Mouse (Mus musculus) hindbrain, embryonic 15.5 days (tissue): Measurements from ENCODE around the gene Wee1. TPM values are rescaled to one million over a fixed set of nuclear protein-coding genes. Genes with fewer than 3 reads are reported as not detected.
"Not testable (repeated sequence)": the region's sequence is repeated elsewhere in the genome, so short reads cannot be mapped to it uniquely, and the experiment has no call there.

Experiments used
- ATAC-seq: fragments of 200-750 bp; cut with Nextera tagmentation; 2 replicates; pipeline ENCODE4 v1.8.0; 2017; ENCODE audit warnings: low read depth, moderate number of reproducible peaks, moderate TSS enrichment; ENCODE audit not compliant: low FRiP score
- H3K27ac ChIP-seq: fragments of 300-500 bp; sonication (generic); replicated peaks from 2 replicates; pipeline ENCODE4 v1.5.1; 2015; ENCODE audit warnings: mild to moderate bottlenecking, inconsistent platforms
- H3K27me3 ChIP-seq: fragments of 300-500 bp; sonication (generic); 2 replicates; pipeline ENCODE4 v1.6.1; 2015; ENCODE audit warnings: control low read depth, inconsistent platforms
- H3K36me3 ChIP-seq: fragments of 300-500 bp; sonication (generic); 2 replicates; pipeline ENCODE4 v1.6.1; 2015; ENCODE audit warnings: control low read depth, inconsistent platforms
- H3K4me1 ChIP-seq: fragments of 300-500 bp; sonication (generic); replicated peaks from 2 replicates; pipeline ENCODE4 v1.6.1; 2015; ENCODE audit warnings: control low read depth, inconsistent platforms
- H3K4me2 ChIP-seq: fragments of 300-500 bp; sonication (generic); 2 replicates; pipeline ENCODE4 v1.6.1; 2015; ENCODE audit warnings: moderate library complexity, mild to moderate bottlenecking, inconsistent platforms
- H3K4me3 ChIP-seq: fragments of 300-500 bp; sonication (generic); 2 replicates; pipeline ENCODE4 v1.5.1; 2015; ENCODE audit warnings: mild to moderate bottlenecking, inconsistent platforms
- H3K9ac ChIP-seq: fragments of 300-500 bp; sonication (generic); 2 replicates; pipeline ENCODE4 v1.6.1; 2015; ENCODE audit warnings: inconsistent platforms
- H3K9me3 ChIP-seq: fragments of 300-500 bp; sonication (generic); 2 replicates; pipeline ENCODE4 v1.6.1; 2016; ENCODE audit warnings: control low read depth, inconsistent platforms
- WGBS: fragments of 180-500 bp; shearing (Covaris S2); methylation state at CpG from one replicate; pipeline ENCODE4 v1.1.7; 2015; 5-methylcytosine and 5-hydroxymethylcytosine counted together
- polyA plus RNA-seq: library from polyadenylated mRNA; unstranded; fragments of >200 nt; fragmentation: Nextera tagmentation; extraction: Ambion mirVana; gene quantifications from 2 replicates; pipeline ENCODE4 v1.2.1, GENCODE M21; 2015

Gene Wee1
- polyA plus RNA-seq, 1 experiment from 2014 or later, result 7.9 TPM

GRCm38 (mm10) chr7:110108524-110108923 lies 13.3 kb upstream of the Wee1 start:
- not testable (repeated sequence) for H3K36me3 ChIP-seq, H3K9me3 ChIP-seq, H3K9ac ChIP-seq, H3K27ac ChIP-seq, H3K4me2 ChIP-seq, H3K4me1 ChIP-seq, ATAC-seq, H3K4me3 ChIP-seq, H3K27me3 ChIP-seq
- 93% methylated on average over 3 of the region's 3 CpGs for WGBS

- Histone ChIP-seq H3K4me1 (peaks cover 3% of the 10 kb centered on the region; the same call in 1 of the 2 replicates), H3K9me3 (no peaks in the 10 kb centered on the region), H3K36me3 (no peaks in the 10 kb centered on the region), H3K4me3 (no peak overlapping the region), H3K9ac (no peak overlapping the region), H3K4me2 (peak overlapping the region; percentile 19), H3K27me3 (no peaks in the 10 kb centered on the region), H3K27ac (no peak overlapping the region)
- WGBS, result 23% methylated on average over 11 of the region's 11 CpGs
- no peak for ATAC-seq
Measured at GRCm38 (mm10) chr7:110108967-110109610, 12.8 kb upstream of the Wee1 start.

GRCm38 (mm10) chr7:110110061-110110656 lies 11.7 kb upstream of the Wee1 start:
- Histone ChIP-seq H3K9me3 (no peaks in the 10 kb centered on the region), H3K27me3 (no peaks in the 10 kb centered on the region), H3K36me3 (no peaks in the 10 kb centered on the region), H3K9ac (no peak overlapping the region), H3K4me2 (no peak overlapping the region), H3K4me3 (no peak overlapping the region), H3K27ac (no peak overlapping the region), H3K4me1 (peaks cover 3% of the 10 kb centered on the region; the same call in 1 of the 2 replicates)
- WGBS, result 49% methylated on average over 4 of the region's 4 CpGs
- ATAC-seq, result no peak

- H3K9ac ChIP-seq, result no peak overlapping the region
- no peaks in the 10 kb centered on the region for H3K36me3 ChIP-seq
- 83% methylated on average over 5 of the region's 5 CpGs for WGBS
- no peaks in the 10 kb centered on the region for H3K4me1 ChIP-seq
- no peak overlapping the region for H3K27ac ChIP-seq
- no peak for ATAC-seq
- H3K4me3 ChIP-seq, result no peak overlapping the region
- no peak overlapping the region for H3K4me2 ChIP-seq
- no peaks in the 10 kb centered on the region for H3K9me3 ChIP-seq
- no peaks in the 10 kb centered on the region for H3K27me3 ChIP-seq
Measured at GRCm38 (mm10) chr7:110114699-110115098, 7.1 kb upstream of the Wee1 start.

- Histone ChIP-seq H3K4me3 (no peak overlapping the region), H3K9me3 (no peaks in the 10 kb centered on the region), H3K27ac (no peak overlapping the region), H3K36me3 (no peaks in the 10 kb centered on the region), H3K4me2 (no peak overlapping the region), H3K4me1 (peaks cover 5% of the 10 kb centered on the region), H3K27me3 (no peaks in the 10 kb centered on the region), H3K9ac (no peak overlapping the region)
- 15% methylated on average over 1 of the region's 1 CpGs for WGBS
- ATAC-seq, result no peak
Measured at GRCm38 (mm10) chr7:110116731-110117291, 5.0 kb upstream of the Wee1 start.

GRCm38 (mm10) chr7:110118448-110118847 lies 3.4 kb upstream of the Wee1 start:
- Histone ChIP-seq H3K9me3 (no peaks in the 10 kb centered on the region), H3K4me1 (peaks cover 11% of the 10 kb centered on the region)
- WGBS, result 90% methylated on average over 2 of the region's 2 CpGs

GRCm38 (mm10) chr7:110120157-110120784 lies 1.6 kb upstream of the Wee1 start:
- 85% methylated on average over 2 of the region's 2 CpGs for WGBS
- Histone ChIP-seq H3K9ac (no peak overlapping the region), H3K36me3 (no peaks in the 10 kb centered on the region), H3K4me3 (no peak overlapping the region), H3K4me2 (no peak overlapping the region), H3K9me3 (no peaks in the 10 kb centered on the region), H3K27me3 (no peaks in the 10 kb centered on the region), H3K27ac (no peak overlapping the region), H3K4me1 (peaks cover 15% of the 10 kb centered on the region)
- no peak for ATAC-seq

More at GRCm38 (mm10) chr7:110118448-110118847, 3.4 kb upstream of the Wee1 start:
- no peak overlapping the region for H3K27ac ChIP-seq
- H3K4me2 ChIP-seq, result no peak overlapping the region
- H3K27me3 ChIP-seq, result no peaks in the 10 kb centered on the region
- no peaks in the 10 kb centered on the region for H3K36me3 ChIP-seq
- ATAC-seq, result no peak
- H3K9ac ChIP-seq, result no peak overlapping the region
- H3K4me3 ChIP-seq, result no peak overlapping the region

- Histone ChIP-seq H3K9me3 (no peaks in the 10 kb centered on the region), H3K27ac (0 out of 2 replicates have a peak overlapping the region, but pooled peaks have one; percentile 63), H3K27me3 (no peaks in the 10 kb centered on the region), H3K36me3 (no peaks in the 10 kb centered on the region), H3K4me1 (peaks cover 15% of the 10 kb centered on the region), H3K4me2 (peak overlapping the region; percentile 89), H3K4me3 (peak overlapping the region; percentile 70), H3K9ac (peak overlapping the region; percentile 58)
- WGBS, result 3% methylated on average over 9 of the region's 9 CpGs
- no peak for ATAC-seq
Measured at GRCm38 (mm10) chr7:110121162-110121515, 707 bp upstream of the Wee1 start.

- ATAC-seq, result no peak
- Histone ChIP-seq H3K4me1 (peaks cover 15% of the 10 kb centered on the region), H3K36me3 (no peaks in the 10 kb centered on the region), H3K9me3 (no peaks in the 10 kb centered on the region), H3K27ac (peak overlapping the region; percentile 74), H3K4me2 (peak overlapping the region; percentile 89), H3K9ac (peak overlapping the region; percentile 71), H3K27me3 (no peaks in the 10 kb centered on the region), H3K4me3 (peak overlapping the region; percentile 70)
- 0% methylated on average over 20 of the region's 27 CpGs for whole genome bisulfite sequencing
Measured at GRCm38 (mm10) chr7:110122289-110122564, 381 bp downstream of the Wee1 start.

- Histone ChIP-seq H3K36me3 (no peaks in the 10 kb centered on the region), H3K27ac (peak overlapping the region; percentile 74), H3K9ac (peak overlapping the region; percentile 71), H3K4me2 (peak overlapping the region; percentile 89), H3K4me3 (peak overlapping the region; percentile 70), H3K4me1 (peaks cover 15% of the 10 kb centered on the region), H3K9me3 (no peaks in the 10 kb centered on the region), H3K27me3 (no peaks in the 10 kb centered on the region)
- peak; percentile 16; the same call in 1 of the 2 replicates for ATAC-seq
- WGBS, result 0% methylated on average over 70 of the region's 74 CpGs
Measured at GRCm38 (mm10) chr7:110122565-110123422, 948 bp downstream of the Wee1 start.

GRCm38 (mm10) chr7:110123844-110124555 lies 2.2 kb downstream of the Wee1 start:
- Histone ChIP-seq H3K4me2 (peak overlapping the region; percentile 89), H3K4me1 (peaks cover 15% of the 10 kb centered on the region), H3K36me3 (no peaks in the 10 kb centered on the region), H3K27me3 (no peaks in the 10 kb centered on the region), H3K9ac (no peak overlapping the region), H3K9me3 (no peaks in the 10 kb centered on the region), H3K27ac (no peak overlapping the region), H3K4me3 (peak overlapping the region; percentile 70)
- 49% methylated on average over 12 of the region's 12 CpGs for WGBS
- ATAC-seq, result no peak
